Mouse (Mus musculus) forebrain, embryonic 11.5 days (tissue): ENCODE results near the gene B3gat3. TPM values are rescaled to one million over a fixed set of nuclear protein-coding genes. Genes with fewer than 3 reads are reported as not detected.
A peak's percentile ranks its signal among the peaks of the same experiment; 100 is the strongest.
"Not testable (repeated sequence)": the region's sequence is repeated elsewhere in the genome, so short reads cannot be mapped to it uniquely, and the experiment has no call there.

ENCODE experiments used
- ATAC-seq: fragments of 200-750 bp; cut with Nextera tagmentation; replicated peaks from 2 replicates; pipeline ENCODE4 v1.8.0; 2017; ENCODE audit warnings: moderate TSS enrichment; ENCODE audit not compliant: low FRiP score
- DNase-seq: peaks from one replicate; pipeline ENCODE4 v3.0.0-alpha.2; 2017; ENCODE audit warnings: low spot score
- H3K27ac ChIP-seq: fragments of 300-500 bp; sonication (generic); 2 replicates; pipeline ENCODE4 v1.5.1; 2014; ENCODE audit warnings: low read depth, low read length
- H3K27me3 ChIP-seq: fragments of 300-500 bp; sonication (generic); 2 replicates; pipeline ENCODE4 v1.6.1; 2014; ENCODE audit warnings: mild to moderate bottlenecking, low read length, mixed read lengths; ENCODE audit not compliant: control insufficient read depth, insufficient read depth
- H3K36me3 ChIP-seq: fragments of 300-500 bp; sonication (generic); 2 replicates; pipeline ENCODE4 v1.6.1; 2014; ENCODE audit warnings: mild to moderate bottlenecking, low read length, moderate library complexity, mixed read lengths; ENCODE audit not compliant: control insufficient read depth, insufficient read depth
- H3K4me1 ChIP-seq: fragments of 300-500 bp; sonication (generic); replicated peaks from 2 replicates; pipeline ENCODE4 v1.6.1; 2014; ENCODE audit warnings: low read length, mixed read lengths; ENCODE audit not compliant: control insufficient read depth, insufficient read depth
- H3K4me2 ChIP-seq: fragments of 300-500 bp; sonication (generic); 2 replicates; pipeline ENCODE4 v1.6.1; 2014; ENCODE audit warnings: low read depth, mild to moderate bottlenecking, low read length, moderate library complexity, mixed read lengths; ENCODE audit not compliant: severe bottlenecking
- H3K4me3 ChIP-seq: fragments of 300-500 bp; sonication (generic); 2 replicates; pipeline ENCODE4 v1.5.1; 2014; ENCODE audit warnings: low read depth, low read length
- H3K9ac ChIP-seq: fragments of 300-500 bp; sonication (generic); 2 replicates; pipeline ENCODE4 v1.6.1; 2014; ENCODE audit warnings: low read length
- H3K9me3 ChIP-seq: fragments of 300-500 bp; sonication (generic); 2 replicates; pipeline ENCODE4 v1.6.1; 2016; ENCODE audit warnings: low read length, mixed read lengths; ENCODE audit not compliant: control insufficient read depth
- WGBS: fragments of 180-500 bp; shearing (Covaris S2); extraction: QIAGEN DNeasy Blood & Tissue Kit; methylation state at CpG from one replicate; pipeline ENCODE4 v1.1.7; 2014; 5-methylcytosine and 5-hydroxymethylcytosine counted together
- polyA plus RNA-seq: library from polyadenylated mRNA; unstranded; fragments of >200 nt; fragmentation: Nextera tagmentation; extraction: Ambion mirVana; gene quantifications from 2 replicates; pipeline ENCODE4 v1.2.1, GENCODE M21; 2014

B3gat3 gene
- polyA plus RNA-seq, 1 experiment from 2014 or later, result 55.0 TPM

GRCm38 (mm10) chr19:8896231-8896630 lies 23.9 kb upstream of the B3gat3 start:
- H3K4me1 ChIP-seq, result peaks cover 11% of the 10 kb centered on the region
- H3K9me3 ChIP-seq, H3K27me3 ChIP-seq, ATAC-seq, H3K9ac ChIP-seq, H3K4me2 ChIP-seq, H3K27ac ChIP-seq, H3K36me3 ChIP-seq, DNase-seq, H3K4me3 ChIP-seq: not testable (repeated sequence)
- WGBS, result 89% methylated on average over 5 of the region's 5 CpGs

- peak overlapping the region; percentile 37; the same call in 1 of the 2 replicates for H3K27ac ChIP-seq
- H3K4me1 ChIP-seq, result peaks cover 11% of the 10 kb centered on the region
- peak overlapping the region; percentile 97 for H3K4me3 ChIP-seq
- H3K36me3 ChIP-seq, H3K27me3 ChIP-seq, H3K9me3 ChIP-seq: not testable (repeated sequence)
- ATAC-seq, result peak; percentile 55
- WGBS, result 29% methylated on average over 21 of the region's 21 CpGs
- H3K4me2 ChIP-seq, result peak overlapping the region; percentile 89
- peak overlapping the region; percentile 79 for H3K9ac ChIP-seq
- peak; percentile 66 for DNase-seq
Observed at GRCm38 (mm10) chr19:8897211-8897864, 22.8 kb upstream of the B3gat3 start.

- under 1% methylated on average over 53 of the region's 53 CpGs for WGBS
- H3K36me3 ChIP-seq, result peaks cover 2% of the 10 kb centered on the region; the same call in 1 of the 2 replicates
- H3K4me3 ChIP-seq, result peak within 1 kb of the TSS; percentile 97
- ATAC-seq, result peak; percentile 99
- H3K9me3 ChIP-seq, result no peaks in the 10 kb centered on the region
- H3K4me1 ChIP-seq, result peaks cover 11% of the 10 kb centered on the region
- H3K9ac ChIP-seq, result peak within 1 kb of the TSS; percentile 79
- DNase-seq, result peak; percentile 98
- no peaks in the 10 kb centered on the region for H3K27me3 ChIP-seq
- peak within 1 kb of the TSS; percentile 55; the same call in 1 of the 2 replicates for H3K27ac ChIP-seq
- H3K4me2 ChIP-seq, result peak within 1 kb of the TSS; percentile 89
Observed at GRCm38 (mm10) chr19:8897865-8898495, 22.2 kb upstream of the B3gat3 start, which contains the start of gene Ganab. Gene Ganab (plus strand): TSS chr19:8898071.

DNA sequence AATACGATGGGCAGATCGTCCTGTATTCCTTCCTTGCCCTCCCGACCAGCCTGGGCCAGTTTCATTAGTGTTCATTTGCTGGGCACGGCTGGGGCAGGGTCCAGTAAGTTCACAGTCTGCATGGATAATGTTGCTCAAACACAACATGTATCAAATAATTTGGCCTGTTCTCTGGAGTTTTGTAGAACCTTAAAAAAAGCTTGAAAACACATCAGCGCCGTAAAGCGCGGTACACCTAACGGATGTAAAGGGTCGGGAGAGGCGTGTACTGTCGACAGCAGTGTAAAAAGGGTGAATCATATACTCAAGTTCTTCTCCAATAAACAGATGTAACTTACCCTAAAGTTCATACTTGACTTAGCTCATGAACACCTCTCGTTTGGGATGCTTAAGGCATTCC lies 21.6 kb upstream of the B3gat3 start:
- Histone ChIP-seq H3K4me1 (peaks cover 11% of the 10 kb centered on the region), H3K27me3 (no peaks in the 10 kb centered on the region), H3K36me3 (peaks cover 2% of the 10 kb centered on the region; the same call in 1 of the 2 replicates), H3K9me3 (no peaks in the 10 kb centered on the region), H3K9ac (peak overlapping the region; percentile 79), H3K27ac (no peak overlapping the region), H3K4me3 (peak overlapping the region; percentile 97), H3K4me2 (peak overlapping the region; percentile 89)
- 15% methylated on average over 13 of the region's 13 CpGs for WGBS
- no peak for DNase-seq
- ATAC-seq, result no peak

DNA sequence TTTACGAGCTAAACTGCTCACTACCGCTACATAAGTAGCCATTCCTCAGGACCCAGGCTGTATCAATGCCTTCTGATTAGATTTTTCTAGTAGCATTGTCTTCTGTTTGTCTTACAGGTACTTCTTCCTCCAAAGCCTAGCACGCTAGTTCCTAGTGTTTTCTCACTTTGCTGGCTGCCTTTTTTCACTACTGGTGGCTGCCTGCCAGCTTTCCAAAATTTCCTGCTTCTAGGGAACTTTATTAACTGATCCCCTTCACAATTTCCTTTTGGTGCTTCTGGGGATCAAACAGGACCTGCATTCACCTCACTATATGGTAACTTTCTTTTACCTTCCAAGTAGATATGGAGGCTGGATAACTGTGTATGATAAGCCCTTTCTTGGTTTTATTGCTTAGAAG lies 21.1 kb upstream of the B3gat3 start:
- Histone ChIP-seq H3K4me2 (peak overlapping the region; percentile 89), H3K9ac (peak overlapping the region; percentile 79), H3K4me1 (peaks cover 11% of the 10 kb centered on the region), H3K9me3 (no peaks in the 10 kb centered on the region), H3K27me3 (no peaks in the 10 kb centered on the region), H3K27ac (no peak overlapping the region), H3K4me3 (peak overlapping the region; percentile 97), H3K36me3 (peaks cover 2% of the 10 kb centered on the region; the same call in 1 of the 2 replicates)
- DNase-seq (no peak), ATAC-seq (no peak)
- 75% methylated on average over 3 of the region's 3 CpGs for WGBS

- Histone ChIP-seq H3K9me3 (no peaks in the 10 kb centered on the region), H3K9ac (no peak overlapping the region), H3K4me2 (no peak overlapping the region), H3K4me1 (peaks cover 6% of the 10 kb centered on the region), H3K36me3 (peaks cover 12% of the 10 kb centered on the region; the same call in 1 of the 2 replicates), H3K27me3 (no peaks in the 10 kb centered on the region), H3K4me3 (no peak overlapping the region), H3K27ac (no peak overlapping the region)
- 94% methylated on average over 5 of the region's 5 CpGs for WGBS
- ATAC-seq (no peak), DNase-seq (no peak)
Observed at GRCm38 (mm10) chr19:8903412-8903811, 16.8 kb upstream of the B3gat3 start.

- no peaks in the 10 kb centered on the region for H3K4me1 ChIP-seq
- peaks cover 26% of the 10 kb centered on the region; the same call in 1 of the 2 replicates for H3K36me3 ChIP-seq
- 91% methylated on average over 6 of the region's 6 CpGs for WGBS
- H3K4me3 ChIP-seq, result no peak overlapping the region
- H3K4me2 ChIP-seq, result no peak overlapping the region
- H3K27me3 ChIP-seq, result no peaks in the 10 kb centered on the region
- H3K27ac ChIP-seq, result no peak overlapping the region
- ATAC-seq (no peak), DNase-seq (no peak)
- no peaks in the 10 kb centered on the region for H3K9me3 ChIP-seq
- H3K9ac ChIP-seq, result no peak overlapping the region
Observed at GRCm38 (mm10) chr19:8908531-8908930, 11.6 kb upstream of the B3gat3 start.

DNA sequence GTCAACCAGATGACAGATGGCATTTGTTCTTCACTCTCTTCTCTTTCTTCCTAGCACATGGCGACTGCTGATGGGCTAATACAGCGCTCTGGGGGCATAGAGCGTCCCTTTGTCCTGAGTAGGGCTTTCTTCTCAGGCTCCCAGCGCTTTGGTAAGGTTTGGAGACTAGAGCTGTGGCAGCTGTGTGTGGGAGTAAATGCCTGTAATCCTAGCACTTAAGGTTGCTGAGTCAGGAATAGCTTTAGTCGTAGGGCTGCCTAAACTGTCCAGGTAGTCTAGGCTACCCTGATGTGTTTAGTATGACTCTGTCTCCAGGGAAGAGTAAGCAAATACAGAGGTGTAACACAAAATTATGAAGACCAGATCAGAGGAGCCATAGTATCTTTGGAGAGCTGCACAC lies 8.4 kb upstream of the B3gat3 start:
- no peaks in the 10 kb centered on the region for H3K27me3 ChIP-seq
- H3K4me1 ChIP-seq, result no peaks in the 10 kb centered on the region
- peaks cover 46% of the 10 kb centered on the region for H3K36me3 ChIP-seq
- no peaks in the 10 kb centered on the region for H3K9me3 ChIP-seq
- no peak for ATAC-seq
- H3K9ac ChIP-seq, result no peak overlapping the region
- H3K4me3 ChIP-seq, result no peak overlapping the region
- WGBS, result 97% methylated on average over 5 of the region's 5 CpGs
- no peak for DNase-seq
- H3K4me2 ChIP-seq, result no peak overlapping the region
- H3K27ac ChIP-seq, result no peak overlapping the region
